Mouse (Mus musculus) testis, postnatal 14 days (tissue): ENCODE measurements around the gene Dlgap3.

Source experiments
- DNase-seq: peaks from one replicate; pipeline ENCODE4 v3.0.0; 2021; ENCODE audit warnings: low spot score

Dlgap3 gene

DNA sequence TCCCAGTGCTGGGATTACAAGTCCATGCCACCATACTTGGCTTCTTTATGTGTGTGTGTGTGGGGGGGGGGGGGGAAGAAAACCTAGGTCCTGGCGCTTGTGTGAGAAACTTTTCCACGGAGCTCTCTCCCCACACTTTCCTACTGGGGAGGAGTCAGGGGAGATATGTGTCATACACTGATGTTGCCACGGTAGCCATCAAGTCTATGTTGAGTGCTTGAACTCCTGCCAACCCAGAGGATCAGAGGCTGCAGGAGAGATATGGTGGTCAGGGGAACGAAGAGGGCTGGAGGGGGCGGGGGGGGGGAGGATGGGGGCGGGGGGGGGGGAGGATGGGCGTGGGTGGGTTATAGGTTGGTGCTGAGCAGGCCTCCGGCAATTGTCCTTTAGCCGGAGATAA lies 46.8 kb downstream of the Dlgap3 start:
- DNase-seq: no peak

DNA sequence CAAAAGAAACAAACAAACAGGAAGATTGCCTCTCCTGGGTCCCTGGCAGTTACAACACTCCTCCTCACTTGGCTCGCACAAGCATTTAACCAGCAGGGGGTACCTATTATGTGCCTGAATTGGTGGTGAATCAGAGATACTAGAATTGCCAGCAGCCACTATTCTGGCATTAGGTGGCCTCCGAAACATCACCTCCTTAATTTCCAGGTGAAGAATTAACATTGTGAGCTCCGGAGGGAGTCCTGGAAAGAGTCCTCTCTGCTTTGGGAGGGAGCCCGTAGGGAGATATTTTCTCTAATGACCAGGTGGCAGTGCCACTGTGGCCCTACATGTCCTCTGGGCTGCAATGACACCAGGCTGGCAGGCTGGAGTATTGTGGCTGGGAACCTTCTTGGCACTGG lies 47.2 kb downstream of the Dlgap3 start:
- DNase-seq: no peak

DNA sequence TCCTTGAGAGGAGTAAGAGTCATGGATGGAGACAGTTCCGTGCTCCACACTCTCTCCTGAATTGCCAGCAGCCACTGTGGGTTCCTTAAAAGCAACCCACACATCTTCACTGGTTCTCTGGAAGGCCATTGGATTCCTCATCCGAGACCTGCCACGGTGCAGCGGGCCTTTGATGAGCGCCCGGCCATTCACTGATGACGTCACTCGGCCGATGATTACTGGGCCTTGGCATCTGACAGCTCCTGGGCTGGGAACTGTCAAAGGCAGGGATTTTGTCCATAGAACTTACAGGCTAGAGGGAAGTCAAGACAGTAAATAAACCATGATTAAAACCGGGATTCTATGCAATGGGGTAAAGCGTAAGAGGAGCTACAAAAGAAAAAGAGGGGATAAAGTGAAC lies 48.0 kb downstream of the Dlgap3 start:
- no peak for DNase-seq

DNA sequence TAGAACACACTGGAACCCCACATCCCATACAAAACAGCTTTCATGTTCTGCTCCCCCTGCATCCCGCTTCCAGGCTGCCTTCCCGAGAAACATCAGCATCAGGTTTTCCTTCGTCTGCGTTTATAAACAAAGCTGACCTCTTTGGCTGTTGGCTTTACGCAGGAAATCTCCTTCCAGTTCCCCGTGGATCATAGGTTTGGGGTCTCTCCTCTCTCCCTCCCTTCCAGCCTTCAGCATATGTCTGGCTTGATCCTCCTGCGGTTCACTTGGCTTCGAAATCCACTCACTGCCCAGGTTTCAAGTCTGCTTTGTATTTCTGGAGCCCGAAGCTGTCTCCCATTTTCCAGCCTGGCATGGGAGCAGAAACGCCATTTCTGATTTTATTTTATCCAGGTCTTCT lies 54.3 kb downstream of the Dlgap3 start:
- DNase-seq: no peak

DNA sequence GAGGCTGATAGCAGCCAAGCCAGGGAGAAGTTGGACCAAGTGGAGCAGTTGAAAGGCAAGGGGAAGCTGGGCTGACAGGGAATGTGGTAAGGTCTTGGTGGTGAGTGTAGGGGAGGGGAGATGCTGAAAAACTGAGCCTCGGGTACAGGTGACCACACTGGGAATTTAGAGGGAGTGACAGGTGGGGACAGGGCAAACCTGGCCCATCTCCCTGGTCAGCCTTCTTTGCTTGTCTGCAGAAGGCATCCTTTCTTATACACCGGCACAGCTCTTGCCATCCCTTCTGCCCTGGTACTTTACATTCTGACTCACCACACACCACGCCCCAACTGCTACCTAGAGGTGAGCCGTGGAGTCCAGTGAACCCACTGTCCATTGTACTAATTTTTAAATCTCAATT lies 54.8 kb downstream of the Dlgap3 start:
- no peak for DNase-seq

DNA sequence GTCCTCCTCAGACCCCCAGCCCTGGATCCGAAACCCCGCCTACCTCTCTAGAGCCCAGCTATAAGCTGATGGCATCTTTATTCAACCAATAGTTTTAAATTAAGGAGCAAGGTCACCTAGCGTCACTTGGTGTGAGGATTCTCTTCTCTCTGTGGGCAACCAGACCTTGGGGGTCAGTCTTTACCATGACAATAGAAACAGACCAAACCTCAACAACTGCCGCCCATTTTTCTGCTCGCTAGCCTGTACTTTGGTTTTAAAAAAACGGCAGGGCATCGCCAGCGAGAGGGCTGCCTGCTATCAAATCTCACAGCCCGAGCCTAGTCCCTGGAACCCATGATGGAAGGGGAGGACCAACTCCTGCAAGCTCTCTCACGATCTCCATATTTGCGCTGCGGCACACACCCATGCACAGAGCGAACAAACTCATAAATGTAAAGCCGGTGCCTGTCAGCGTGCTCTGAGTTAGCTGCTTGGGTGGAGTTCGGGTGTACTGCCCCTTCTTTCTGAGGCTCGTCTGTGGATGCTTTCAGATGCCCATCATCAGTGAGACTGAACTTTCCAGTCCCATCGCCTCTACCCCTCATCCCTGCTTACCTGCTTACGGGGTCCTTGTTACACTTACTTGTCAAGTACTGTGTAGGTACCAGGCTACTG lies 55.6 kb downstream of the Dlgap3 start:
- no peak for DNase-seq

DNA sequence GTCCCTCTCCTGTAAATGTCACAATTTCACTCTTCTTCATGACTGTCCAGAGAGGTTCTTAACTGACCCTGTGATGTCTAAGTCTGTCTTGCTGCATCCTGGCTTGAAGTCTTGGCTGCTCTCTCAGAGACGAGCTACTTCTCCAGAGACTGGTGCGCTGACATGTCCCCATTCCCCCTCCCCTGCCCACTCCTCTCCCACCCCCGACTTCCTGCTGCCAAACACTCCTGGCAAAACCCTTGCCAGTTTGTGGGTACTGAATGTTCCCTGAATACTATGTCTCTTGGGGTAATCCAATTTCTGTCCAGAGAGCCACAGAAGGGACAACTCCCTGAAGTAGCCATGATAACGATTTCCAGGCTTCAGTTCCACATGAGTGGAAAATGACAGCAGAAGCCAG lies 57.1 kb downstream of the Dlgap3 start:
- no peak for DNase-seq

DNA sequence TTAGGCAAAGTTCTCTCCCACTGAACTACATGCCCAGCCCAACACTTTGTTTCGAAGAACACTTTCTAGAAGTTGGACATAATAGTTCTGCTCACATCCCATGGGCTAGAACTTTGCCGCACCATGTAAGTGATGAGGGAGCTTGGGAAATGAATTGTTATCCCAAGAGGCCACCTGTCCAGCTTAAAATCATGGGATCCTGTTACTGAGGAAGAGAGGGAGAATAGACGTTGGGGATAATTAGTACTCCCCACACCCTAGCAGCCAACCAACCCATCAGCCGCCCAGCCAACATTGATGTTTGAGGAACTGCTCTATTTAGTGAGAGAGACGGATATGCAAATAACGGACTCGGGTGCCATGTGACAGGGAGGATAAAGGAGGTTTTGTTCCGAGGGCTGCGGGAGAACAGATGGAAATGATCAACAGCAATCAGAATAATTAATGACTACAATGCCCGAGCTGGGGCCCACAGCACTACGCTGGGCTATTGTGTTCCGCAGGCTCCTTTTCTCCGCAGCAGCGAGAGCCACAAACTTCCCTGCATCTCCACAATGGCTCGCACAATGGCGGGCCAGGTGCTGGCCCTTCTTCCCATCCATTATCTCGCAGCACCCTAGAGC lies 58.2 kb downstream of the Dlgap3 start:
- DNase-seq: no peak

DNA sequence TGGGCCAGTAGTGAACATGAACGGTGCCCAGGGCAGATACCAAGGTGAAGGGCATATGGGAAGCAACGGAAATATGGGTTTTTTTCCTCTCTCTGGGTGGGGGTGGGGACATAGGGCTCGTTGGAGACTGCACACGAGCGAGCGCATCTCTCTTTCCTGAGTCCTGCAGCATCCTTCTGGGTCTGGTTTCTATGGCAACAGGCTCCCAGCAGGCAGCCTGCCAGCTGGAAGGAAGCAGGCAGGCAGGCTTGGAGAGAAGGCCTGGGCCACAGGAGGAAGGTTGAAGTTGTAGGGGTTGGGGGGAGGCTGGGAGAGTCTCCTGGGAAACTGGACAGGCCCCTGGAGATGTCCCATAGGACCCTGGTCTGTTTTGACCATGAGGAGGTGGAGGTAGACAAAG lies 63.0 kb downstream of the Dlgap3 start:
- DNase-seq: no peak

DNA sequence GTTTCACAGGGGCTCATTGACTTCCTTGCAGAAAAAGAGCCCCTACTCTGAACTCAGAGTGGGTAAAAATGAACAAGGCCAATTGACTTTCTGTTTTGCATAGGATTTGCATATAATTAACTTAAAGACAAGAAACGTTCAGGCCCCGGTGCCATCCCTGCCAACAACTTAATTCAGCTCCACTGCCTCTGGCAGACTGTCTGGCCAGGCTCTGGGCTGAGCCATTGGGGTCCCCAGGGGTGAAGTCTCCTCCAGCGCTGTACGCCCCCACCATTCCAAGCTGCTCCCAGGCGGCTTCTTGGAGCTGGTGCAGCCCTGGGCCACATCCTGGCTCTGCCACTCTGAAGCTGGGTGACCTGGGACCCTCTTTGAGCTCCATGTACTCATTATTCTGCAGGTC lies 63.5 kb downstream of the Dlgap3 start:
- no peak for DNase-seq

DNA sequence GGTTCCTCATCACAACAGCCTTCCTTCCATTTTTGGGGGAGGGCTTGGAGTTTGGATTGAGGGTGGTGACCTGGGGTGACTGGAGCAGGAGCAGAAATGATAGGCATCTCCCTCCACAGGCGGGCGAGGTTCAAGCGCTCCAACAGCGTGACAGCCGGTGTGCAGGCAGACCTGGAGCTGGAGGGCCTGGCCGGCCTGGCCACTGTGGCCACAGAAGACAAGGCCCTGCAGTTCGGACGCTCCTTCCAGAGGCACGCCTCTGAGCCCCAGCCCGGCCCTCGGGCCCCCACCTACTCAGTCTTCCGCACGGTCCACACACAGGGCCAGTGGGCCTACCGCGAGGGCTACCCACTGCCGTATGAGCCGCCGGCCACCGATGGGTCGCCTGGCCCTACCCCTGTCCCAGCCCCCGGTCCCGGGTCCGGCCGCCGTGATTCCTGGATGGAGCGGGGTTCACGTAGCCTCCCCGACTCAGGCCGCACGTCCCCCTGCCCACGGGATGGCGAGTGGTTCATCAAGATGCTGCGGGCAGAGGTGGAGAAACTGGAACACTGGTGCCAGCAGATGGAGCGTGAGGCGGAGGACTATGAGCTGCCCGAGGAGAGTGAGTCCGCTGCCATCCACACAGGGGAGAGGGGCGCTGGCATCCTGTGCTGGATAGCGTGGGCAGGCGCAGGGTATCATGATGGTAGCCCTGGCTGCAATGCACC lies 64.6 kb downstream of the Dlgap3 start:
- DNase-seq: no peak

DNA sequence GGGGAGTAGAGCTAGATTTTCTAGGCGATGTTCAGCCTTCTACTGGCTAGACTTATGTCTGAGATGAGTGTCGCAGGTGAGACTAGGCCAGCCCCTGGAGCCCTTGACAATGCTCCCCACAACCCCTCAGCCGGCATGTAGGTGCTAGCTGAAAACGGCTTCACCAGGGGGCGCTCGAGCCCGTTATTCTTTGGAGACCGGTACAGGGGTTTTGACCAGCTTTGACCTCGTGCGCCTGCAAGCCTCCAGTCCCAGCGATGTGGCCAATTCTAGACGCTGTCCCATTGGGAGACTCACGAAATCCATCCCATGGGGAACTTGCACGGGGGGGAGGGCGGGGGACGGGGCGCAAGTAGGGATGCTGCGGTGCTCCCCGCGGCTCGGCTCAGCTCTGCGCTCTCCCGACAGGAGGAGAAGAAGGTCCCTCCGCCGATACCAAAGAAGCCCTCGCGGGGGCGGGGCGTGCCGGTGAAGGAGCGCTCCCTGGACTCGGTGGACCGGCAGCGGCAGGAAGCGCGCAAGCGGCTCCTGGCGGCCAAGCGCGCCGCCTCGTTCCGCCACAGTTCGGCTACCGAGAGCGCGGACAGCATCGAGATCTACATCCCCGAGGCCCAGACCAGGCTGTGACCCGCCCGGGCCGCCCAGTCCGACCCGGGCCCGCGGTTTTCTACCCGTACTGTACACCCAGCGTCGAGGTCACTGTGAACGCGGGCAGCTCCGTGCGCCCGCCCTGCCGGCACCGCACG lies 66.9 kb downstream of the Dlgap3 start:
- DNase-seq: peak; percentile 81

DNA sequence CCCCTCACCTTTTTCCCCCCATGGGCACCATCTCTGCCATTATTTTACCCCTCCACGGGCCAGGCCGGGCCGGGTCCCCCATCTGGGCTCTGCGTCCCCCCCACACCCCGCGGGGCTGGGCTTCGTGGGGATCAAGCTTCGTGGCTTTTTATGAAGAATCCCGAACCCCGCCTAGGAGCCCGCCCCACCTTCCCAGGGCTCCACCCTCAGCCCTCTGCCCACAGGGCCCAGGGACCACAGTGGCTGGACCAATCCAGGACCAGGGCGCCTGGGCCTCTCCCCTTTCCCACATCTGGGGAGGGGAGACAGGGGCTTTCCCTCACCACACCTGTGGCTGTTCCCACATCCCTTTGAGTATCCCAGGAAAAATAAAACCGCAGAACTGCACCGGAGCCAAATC lies 67.6 kb downstream of the Dlgap3 start:
- no peak for DNase-seq

DNA sequence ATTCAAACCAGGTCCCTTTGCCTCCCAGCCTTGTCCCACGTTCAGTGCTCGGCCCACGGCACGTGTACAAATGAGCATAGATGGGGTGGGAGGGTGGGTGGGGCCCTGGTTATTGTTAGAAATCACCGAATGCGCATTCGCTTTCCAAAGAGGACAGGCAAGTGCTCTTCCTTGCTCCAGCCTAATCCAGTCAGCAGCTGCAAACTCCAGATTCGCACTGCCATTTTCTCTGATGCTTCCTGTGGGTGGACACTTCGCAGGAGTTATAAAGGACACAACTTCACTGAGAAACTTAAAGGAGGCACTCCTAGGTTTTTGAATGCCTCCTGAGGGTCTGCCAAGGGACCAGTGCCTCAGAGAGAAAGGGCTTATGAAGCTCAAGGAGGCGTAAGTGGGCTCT lies 68.3 kb downstream of the Dlgap3 start:
- DNase-seq: no peak

DNA sequence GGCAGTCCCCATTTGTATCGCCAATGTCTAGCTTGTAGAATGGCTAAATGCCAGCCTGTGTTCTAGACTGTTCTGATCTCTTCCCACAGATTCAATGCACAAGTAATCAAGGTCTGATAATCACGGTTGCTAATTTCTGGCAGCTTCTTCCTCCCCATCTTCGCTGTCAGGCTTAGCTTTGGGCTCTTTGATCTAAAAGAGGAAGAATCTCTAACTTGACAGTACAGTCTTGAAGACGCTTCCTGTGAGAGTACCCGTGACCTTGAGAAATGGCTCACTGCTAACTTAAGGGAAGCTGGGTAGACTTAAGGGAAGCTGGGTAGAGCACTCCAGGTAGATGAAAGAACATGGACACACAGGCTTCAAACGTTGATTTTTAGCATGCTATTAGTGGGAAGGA lies 73.7 kb downstream of the Dlgap3 start:
- no peak for DNase-seq

DNA sequence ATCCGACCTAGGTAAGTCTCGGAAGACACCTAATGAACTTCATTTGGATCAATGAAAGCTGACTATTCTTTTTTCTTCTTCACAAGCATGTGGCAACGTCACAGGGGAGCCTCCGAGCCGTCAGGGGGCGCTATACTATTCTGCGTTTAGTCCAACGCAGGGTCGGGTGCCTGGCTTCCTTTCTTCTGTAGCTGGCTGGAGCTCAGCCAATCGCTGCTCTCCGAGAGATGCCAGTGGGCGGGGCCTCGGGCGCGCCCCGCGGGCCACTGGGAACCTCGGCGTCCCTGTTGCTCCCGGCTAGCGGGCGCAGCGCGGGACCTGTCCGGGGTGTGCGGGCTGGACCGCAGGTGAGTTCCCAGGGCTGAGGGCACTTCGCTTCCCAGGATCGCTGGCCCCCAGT lies 74.5 kb downstream of the Dlgap3 start, which contains the start of gene Smim12:
Smim12 (plus strand) TSS at position 233 of the 400 bp plus-strand sequence.
- peak; percentile 99 for DNase-seq

DNA sequence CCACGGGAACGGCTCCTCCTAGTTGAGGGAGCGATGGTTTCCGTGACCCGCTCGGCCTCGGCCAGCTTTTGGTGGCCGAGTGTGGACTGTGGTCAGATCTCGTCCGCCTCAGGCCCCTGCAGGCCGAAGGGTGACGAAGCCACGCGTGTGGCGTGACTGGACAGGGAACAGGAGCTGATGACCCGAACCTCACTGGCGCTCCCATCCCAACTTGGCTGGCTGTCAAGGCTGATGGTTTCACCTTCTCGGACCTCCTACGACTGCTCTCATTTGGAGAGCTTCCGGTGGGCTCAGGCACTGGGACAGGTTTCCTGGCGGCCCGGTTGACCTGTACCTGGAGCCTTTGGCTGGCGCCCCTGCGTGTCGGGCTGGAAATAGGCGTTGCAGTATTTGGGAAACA lies 74.9 kb downstream of the Dlgap3 start:
- no peak for DNase-seq

DNA sequence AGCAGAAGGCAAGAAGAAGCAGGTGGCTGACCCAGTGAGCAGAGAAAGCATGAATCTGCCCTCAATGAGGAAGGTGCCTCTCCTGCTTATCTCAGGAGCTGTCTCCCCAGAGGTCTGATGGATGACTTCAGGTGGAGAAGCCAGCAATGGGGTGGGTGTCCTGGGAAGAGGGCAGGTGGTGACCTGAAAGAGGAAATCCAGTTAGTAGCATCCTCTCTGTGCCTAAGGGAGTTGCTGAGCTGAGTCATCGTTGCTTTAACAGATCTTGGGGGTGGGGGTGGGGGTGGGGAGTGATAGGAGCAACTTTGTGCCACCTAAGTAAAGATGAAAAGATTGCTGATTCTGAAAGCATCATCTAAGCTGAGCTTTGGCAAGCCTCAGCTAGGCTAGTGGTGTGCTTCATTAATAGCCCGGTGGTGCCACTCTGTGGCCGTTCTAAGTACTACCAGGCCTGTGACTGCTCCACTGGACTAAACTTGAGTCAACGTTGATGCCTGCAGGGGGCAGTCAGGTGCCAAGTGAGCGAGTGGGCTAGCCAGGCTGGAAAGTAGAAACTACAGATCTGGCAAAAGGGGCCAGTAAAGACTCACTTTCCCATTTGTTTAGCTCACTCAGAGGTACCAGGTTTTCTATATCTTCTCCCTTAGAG lies 80.8 kb downstream of the Dlgap3 start:
- DNase-seq: peak; percentile 81

DNA sequence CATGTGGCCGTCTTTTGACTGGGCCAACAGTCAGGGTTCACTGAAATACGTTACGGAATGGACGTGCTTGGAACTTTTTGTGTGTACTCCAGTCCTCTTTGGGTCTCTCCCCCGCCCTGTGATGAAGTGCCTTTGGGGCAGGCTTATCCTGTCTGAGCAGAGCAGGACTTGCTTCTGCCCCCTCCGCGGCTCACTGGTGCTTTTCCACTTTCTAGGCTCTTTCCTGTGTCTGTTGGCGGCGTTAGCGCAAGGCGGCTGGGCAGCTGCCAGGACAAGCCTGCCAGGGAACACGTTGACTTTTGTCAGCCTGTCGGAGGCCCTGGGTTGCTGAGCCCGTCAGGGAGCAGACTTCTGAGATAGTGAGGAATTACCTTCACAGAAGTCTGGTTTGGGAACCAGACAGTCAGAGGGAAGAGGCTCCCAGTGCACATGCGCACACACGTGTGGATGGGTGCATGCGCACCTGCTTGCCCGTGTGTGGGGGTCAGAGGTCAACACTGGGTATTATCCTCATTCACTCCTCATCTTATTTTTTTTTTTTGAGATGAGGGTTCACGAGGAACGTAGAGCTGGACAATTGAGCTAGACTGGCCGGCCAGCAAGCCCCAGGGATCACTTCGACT lies 83.1 kb downstream of the Dlgap3 start:
- peak; percentile 71 for DNase-seq

DNA sequence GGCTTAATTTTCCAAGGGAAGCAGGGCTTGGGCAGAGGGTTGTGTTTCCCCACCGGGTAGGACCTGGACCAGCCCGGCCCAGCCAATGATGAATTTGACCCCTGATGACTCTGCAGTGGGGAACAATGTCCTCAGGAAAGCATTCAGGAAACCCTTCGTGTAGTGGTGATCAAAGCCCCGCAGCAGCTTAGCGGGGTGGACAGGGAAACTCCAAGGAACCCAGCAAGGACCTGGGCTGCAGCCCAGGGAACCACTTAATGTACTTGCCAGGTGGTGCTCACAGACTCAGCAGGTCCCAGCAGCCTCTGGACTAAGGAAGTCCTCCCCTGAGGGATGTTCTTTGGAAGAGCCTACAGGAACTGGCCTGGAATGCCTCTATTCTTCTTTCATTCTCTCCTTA lies 87.7 kb downstream of the Dlgap3 start:
- DNase-seq: no peak

DNA sequence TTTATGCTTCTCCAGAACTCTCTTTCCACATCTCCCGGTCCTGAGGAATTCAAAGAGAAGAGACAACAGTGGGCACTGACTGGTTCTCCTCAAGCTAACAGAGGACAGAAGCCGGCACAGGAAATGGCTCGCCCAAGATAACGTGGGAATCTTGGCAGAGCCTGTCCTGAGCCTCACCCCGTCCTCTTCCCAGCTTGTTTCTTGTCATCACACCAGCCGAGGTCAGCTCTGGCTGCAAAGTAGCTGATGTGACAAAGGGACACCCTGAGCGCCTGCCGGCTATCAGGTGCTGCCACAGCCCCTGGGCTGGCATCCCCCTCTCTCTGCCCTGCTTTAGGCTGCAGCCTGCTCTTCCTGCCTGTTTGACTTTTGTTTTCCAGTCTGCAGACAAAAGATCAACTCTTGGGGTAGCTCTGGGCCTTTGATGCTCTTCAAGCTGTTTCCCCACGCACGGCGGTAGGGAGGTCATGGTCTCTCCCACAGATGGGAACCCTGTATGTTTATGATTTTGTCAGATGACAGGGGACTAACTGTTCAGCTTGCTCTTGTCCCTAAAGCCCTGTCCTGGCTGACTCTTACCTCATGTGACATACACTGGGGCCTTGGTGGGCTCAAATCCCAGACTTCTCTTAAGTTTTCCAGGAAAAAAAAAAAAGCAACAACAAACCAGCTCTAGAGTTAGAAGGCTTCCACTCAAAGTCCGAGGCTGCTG lies 89.3 kb downstream of the Dlgap3 start:
- DNase-seq: no peak
